Mouse (Mus musculus): ENCODE measurements around the gene Olfr414. TPM values are rescaled to one million over a fixed set of nuclear protein-coding genes. Genes with fewer than 3 reads are reported as not detected.

Olfr414 gene
- not detected in 2 replicates for polyA plus RNA-seq (2016; fragmentation: Nextera tagmentation; extraction: Ambion mirVana)

GRCm38 (mm10) chr1:174423764-174424163 is at the start of gene Olfr414:
Gene Olfr414 (plus strand): TSS chr1:174424064.
- Histone ChIP-seq H3K4me2 (no peak within 1 kb of the TSS), H3K27me3 (no peaks in the 10 kb centered on the region), H3K4me3 (replicated peaks) (no peak within 1 kb of the TSS), H3K9ac (no peak within 1 kb of the TSS), H3K36me3 (replicated peaks) (no peaks in the 10 kb centered on the region), H3K27ac (no peak within 1 kb of the TSS), H3K4me1 (no peaks in the 10 kb centered on the region), H3K9me3 (no peaks in the 10 kb centered on the region)
- WGBS: 61% methylated on average over 1 of the region's 1 CpGs
- no peak for ATAC-seq (ENCODE audit: low FRiP score)

GRCm38 (mm10) chr1:174390746-174391145 is 33.1 kb upstream of the Olfr414 start, which contains the start of gene Olfr248:
Gene Olfr248 (plus strand): TSS chr1:174391046.
- WGBS: 95% methylated on average over 2 of the region's 2 CpGs
- Histone ChIP-seq H3K27me3 (no peaks in the 10 kb centered on the region), H3K36me3 (replicated peaks) (no peaks in the 10 kb centered on the region), H3K4me2 (no peak within 1 kb of the TSS), H3K9ac (no peak within 1 kb of the TSS), H3K9me3 (no peaks in the 10 kb centered on the region), H3K4me1 (no peaks in the 10 kb centered on the region), H3K4me3 (replicated peaks) (no peak within 1 kb of the TSS), H3K27ac (no peak within 1 kb of the TSS)
- ATAC-seq (ENCODE audit: low FRiP score): no peak

GRCm38 (mm10) chr1:174422959-174423358 is 905 bp upstream of the Olfr414 start:
- Histone ChIP-seq H3K27me3 (no peaks in the 10 kb centered on the region), H3K36me3 (replicated peaks) (no peaks in the 10 kb centered on the region), H3K4me2 (no peak overlapping the region), H3K4me3 (replicated peaks) (no peak overlapping the region), H3K4me1 (no peaks in the 10 kb centered on the region), H3K27ac (no peak overlapping the region), H3K9ac (no peak overlapping the region), H3K9me3 (no peaks in the 10 kb centered on the region)
- 85% methylated on average over 4 of the region's 4 CpGs for WGBS
- no peak for ATAC-seq (ENCODE audit: low FRiP score)

- 62% methylated on average over 3 of the region's 3 CpGs for WGBS
- Histone ChIP-seq H3K4me3 (replicated peaks) (no peak overlapping the region), H3K9ac (no peak overlapping the region), H3K36me3 (replicated peaks) (no peaks in the 10 kb centered on the region), H3K27me3 (no peaks in the 10 kb centered on the region), H3K4me1 (no peaks in the 10 kb centered on the region), H3K27ac (no peak overlapping the region), H3K9me3 (no peaks in the 10 kb centered on the region), H3K4me2 (no peak overlapping the region)
- ATAC-seq (ENCODE audit: low FRiP score): no peak
Measured at GRCm38 (mm10) chr1:174426180-174426986, 2.5 kb downstream of the Olfr414 start.

- no peaks in the 10 kb centered on the region for H3K36me3 ChIP-seq (replicated peaks)
- H3K9ac ChIP-seq: no peak overlapping the region
- H3K4me1 ChIP-seq: no peaks in the 10 kb centered on the region
- H3K9me3 ChIP-seq: no peaks in the 10 kb centered on the region
- H3K27ac ChIP-seq: no peak overlapping the region
- no peak for ATAC-seq (ENCODE audit: low FRiP score)
- WGBS: 93% methylated on average over 1 of the region's 1 CpGs
- no peak overlapping the region for H3K4me2 ChIP-seq
- H3K4me3 ChIP-seq (replicated peaks): no peak overlapping the region
- H3K27me3 ChIP-seq: no peaks in the 10 kb centered on the region
Measured at GRCm38 (mm10) chr1:174427402-174427801, 3.5 kb downstream of the Olfr414 start.

GRCm38 (mm10) chr1:174428407-174428806 is 4.5 kb downstream of the Olfr414 start:
- Histone ChIP-seq H3K27me3 (no peaks in the 10 kb centered on the region), H3K4me1 (no peaks in the 10 kb centered on the region), H3K4me2 (no peak overlapping the region), H3K4me3 (replicated peaks) (no peak overlapping the region), H3K9me3 (no peaks in the 10 kb centered on the region), H3K27ac (no peak overlapping the region), H3K9ac (no peak overlapping the region), H3K36me3 (replicated peaks) (no peaks in the 10 kb centered on the region)
- 90% methylated on average over 2 of the region's 2 CpGs for WGBS
- no peak for ATAC-seq (ENCODE audit: low FRiP score)

- Histone ChIP-seq H3K4me1 (no peaks in the 10 kb centered on the region), H3K9ac (no peak overlapping the region), H3K9me3 (no peaks in the 10 kb centered on the region), H3K4me3 (replicated peaks) (no peak overlapping the region), H3K27me3 (no peaks in the 10 kb centered on the region), H3K27ac (no peak overlapping the region), H3K36me3 (replicated peaks) (no peaks in the 10 kb centered on the region), H3K4me2 (no peak overlapping the region)
- no peak for ATAC-seq (ENCODE audit: low FRiP score)
- WGBS: 65% methylated on average over 1 of the region's 1 CpGs
Measured at GRCm38 (mm10) chr1:174434121-174434520, 10.3 kb downstream of the Olfr414 start.

GRCm38 (mm10) chr1:174441782-174442181 is 17.9 kb downstream of the Olfr414 start, which contains the start of gene Olfr220:
Gene Olfr220 (plus strand): TSS chr1:174442082.
- H3K9me3 ChIP-seq: no peaks in the 10 kb centered on the region
- ATAC-seq (ENCODE audit: low FRiP score): no peak
- no peaks in the 10 kb centered on the region for H3K4me1 ChIP-seq
- no peak within 1 kb of the TSS for H3K9ac ChIP-seq
- no peak within 1 kb of the TSS for H3K4me3 ChIP-seq (replicated peaks)
- H3K27ac ChIP-seq: no peak within 1 kb of the TSS
- no peaks in the 10 kb centered on the region for H3K27me3 ChIP-seq
- no peak within 1 kb of the TSS for H3K4me2 ChIP-seq
- no peaks in the 10 kb centered on the region for H3K36me3 ChIP-seq (replicated peaks)
- 83% methylated on average over 1 of the region's 1 CpGs for WGBS

- no peaks in the 10 kb centered on the region for H3K9me3 ChIP-seq
- H3K36me3 ChIP-seq (replicated peaks): no peaks in the 10 kb centered on the region
- no peaks in the 10 kb centered on the region for H3K4me1 ChIP-seq
- H3K9ac ChIP-seq: no peak overlapping the region
- H3K27me3 ChIP-seq: no peaks in the 10 kb centered on the region
- no peak overlapping the region for H3K27ac ChIP-seq
- no peak for ATAC-seq (ENCODE audit: low FRiP score)
- WGBS: 86% methylated on average over 2 of the region's 2 CpGs
- H3K4me3 ChIP-seq (replicated peaks): no peak overlapping the region
- H3K4me2 ChIP-seq: no peak overlapping the region
Measured at GRCm38 (mm10) chr1:174455100-174455499, 31.2 kb downstream of the Olfr414 start.

GRCm38 (mm10) chr1:174465385-174465784 is 41.5 kb downstream of the Olfr414 start:
- 87% methylated on average over 3 of the region's 3 CpGs for WGBS
- Histone ChIP-seq H3K9ac (no peak overlapping the region), H3K27me3 (no peaks in the 10 kb centered on the region), H3K4me2 (no peak overlapping the region), H3K4me1 (no peaks in the 10 kb centered on the region), H3K9me3 (no peaks in the 10 kb centered on the region), H3K27ac (no peak overlapping the region), H3K4me3 (replicated peaks) (no peak overlapping the region), H3K36me3 (replicated peaks) (no peaks in the 10 kb centered on the region)
- no peak for ATAC-seq (ENCODE audit: low FRiP score)

GRCm38 (mm10) chr1:174466240-174466639 is 42.4 kb downstream of the Olfr414 start:
- H3K27ac ChIP-seq: no peak overlapping the region
- no peak overlapping the region for H3K4me3 ChIP-seq (replicated peaks)
- WGBS: 45% methylated on average over 2 of the region's 2 CpGs
- no peaks in the 10 kb centered on the region for H3K9me3 ChIP-seq
- no peaks in the 10 kb centered on the region for H3K4me1 ChIP-seq
- no peaks in the 10 kb centered on the region for H3K27me3 ChIP-seq
- H3K4me2 ChIP-seq: no peak overlapping the region
- no peak for ATAC-seq (ENCODE audit: low FRiP score)
- H3K36me3 ChIP-seq (replicated peaks): no peaks in the 10 kb centered on the region
- H3K9ac ChIP-seq: no peak overlapping the region

GRCm38 (mm10) chr1:174469736-174470135 is 45.9 kb downstream of the Olfr414 start:
- H3K9me3 ChIP-seq: no peaks in the 10 kb centered on the region
- WGBS: 6% methylated on average over 6 of the region's 6 CpGs
- H3K36me3 ChIP-seq (replicated peaks): no peaks in the 10 kb centered on the region
- H3K4me2 ChIP-seq: no peak overlapping the region
- ATAC-seq (ENCODE audit: low FRiP score): peak; percentile 84
- H3K27me3 ChIP-seq: no peaks in the 10 kb centered on the region
- H3K27ac ChIP-seq: no peak overlapping the region
- H3K4me1 ChIP-seq: no peaks in the 10 kb centered on the region
- no peak overlapping the region for H3K4me3 ChIP-seq (replicated peaks)
- H3K9ac ChIP-seq: no peak overlapping the region

GRCm38 (mm10) chr1:174482567-174482966 is 58.7 kb downstream of the Olfr414 start:
- Histone ChIP-seq H3K27me3 (no peaks in the 10 kb centered on the region), H3K4me3 (replicated peaks) (no peak overlapping the region), H3K4me2 (no peak overlapping the region), H3K9ac (no peak overlapping the region), H3K9me3 (no peaks in the 10 kb centered on the region), H3K27ac (no peak overlapping the region), H3K4me1 (no peaks in the 10 kb centered on the region), H3K36me3 (replicated peaks) (no peaks in the 10 kb centered on the region)
- 91% methylated on average over 6 of the region's 6 CpGs for WGBS
- ATAC-seq (ENCODE audit: low FRiP score): no peak
